Mouse (Mus musculus) CD4-positive helper T cell, adult 2 months (primary cell): ENCODE results near the gene Kcnj5.

Experiments
- DNase-seq: peaks from one replicate; pipeline ENCODE4 v3.0.0-alpha.2; 2012; ENCODE audit warnings: low read depth, missing footprints, low spot score

The Kcnj5 gene

DNA sequence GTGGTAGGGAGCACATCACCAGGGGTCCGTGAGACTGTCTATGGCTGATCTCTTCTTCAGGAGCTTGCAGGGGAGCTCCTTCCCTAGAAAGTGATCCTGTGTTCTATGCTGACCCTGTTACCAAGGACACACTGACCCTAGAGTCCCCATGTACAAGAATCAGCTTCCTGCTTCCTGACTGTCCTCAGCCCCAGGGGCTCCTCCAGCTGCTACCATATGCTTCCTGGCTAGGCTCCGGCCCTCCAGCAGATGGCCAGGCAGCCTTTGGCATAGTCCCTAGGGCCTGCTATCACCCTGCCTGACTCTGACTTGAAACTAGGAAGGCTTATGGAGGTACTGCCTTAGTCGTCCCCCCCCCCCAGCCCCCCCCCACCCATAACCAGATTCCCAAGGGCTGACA is 24.0 kb downstream of the Kcnj5 start:
- no peak for DNase-seq

GRCm38 (mm10) chr9:32315999-32316398 is 28.2 kb downstream of the Kcnj5 start:
- DNase-seq = no peak

GRCm38 (mm10) chr9:32314071-32314470 is 30.1 kb downstream of the Kcnj5 start:
- DNase-seq = no peak

DNA sequence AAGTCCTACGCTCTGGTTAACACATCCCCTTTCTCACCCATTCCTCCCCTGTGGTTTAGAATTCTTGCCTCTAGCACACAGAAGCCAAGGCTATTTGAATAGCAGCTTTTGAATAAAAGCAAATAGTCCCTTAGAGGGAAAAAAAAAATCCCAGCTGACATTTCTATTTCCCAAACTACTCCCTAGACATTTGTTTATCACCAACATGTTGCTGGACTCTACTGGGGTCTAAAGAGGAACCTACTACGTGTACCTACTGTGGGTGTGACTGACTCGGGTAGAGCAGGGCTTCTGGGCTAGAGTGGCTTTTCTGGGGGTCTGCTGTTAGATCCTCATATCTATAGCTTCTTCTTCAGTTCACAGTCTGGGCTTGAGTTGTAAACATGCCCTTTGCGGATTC is 31.9 kb downstream of the Kcnj5 start:
- DNase-seq = no peak

GRCm38 (mm10) chr9:32311786-32312185 is 32.4 kb downstream of the Kcnj5 start:
- DNase-seq = no peak

DNA sequence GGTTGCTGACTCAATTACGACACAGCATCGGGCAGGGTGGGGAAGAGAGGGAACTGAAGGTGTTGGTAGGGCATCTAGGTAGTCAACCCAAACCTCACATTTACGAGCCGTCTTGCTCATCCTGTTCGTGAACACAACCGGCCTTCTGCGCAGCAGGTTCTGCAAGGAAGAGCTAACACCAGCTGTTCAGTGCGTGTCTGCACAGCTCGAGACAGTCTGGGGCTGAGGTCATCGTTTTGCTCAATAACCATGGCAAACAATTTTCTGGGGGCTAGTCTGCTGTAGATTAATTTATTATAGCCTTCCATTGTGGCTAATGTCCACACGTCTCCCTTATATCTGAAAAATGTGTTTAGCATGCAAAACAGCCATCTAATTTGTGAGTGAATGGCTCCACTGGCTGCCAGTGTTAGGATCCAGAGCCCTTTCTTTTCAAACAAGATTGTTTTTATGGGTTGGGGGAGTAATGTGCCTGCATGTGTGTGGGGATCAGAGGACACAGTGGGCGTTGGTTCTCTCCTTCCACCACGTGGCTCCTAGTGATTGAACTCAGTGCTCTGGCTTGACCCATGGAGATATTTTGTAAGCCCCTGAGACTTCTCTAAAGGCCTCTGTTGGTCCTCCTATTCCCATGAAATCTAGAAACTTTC is 41.5 kb downstream of the Kcnj5 start:
- DNase-seq = no peak

GRCm38 (mm10) chr9:32295061-32295800 is 48.9 kb downstream of the Kcnj5 start:
- DNase-seq = no peak

GRCm38 (mm10) chr9:32292686-32293085 is 51.5 kb downstream of the Kcnj5 start:
- no peak for DNase-seq

- no peak for DNase-seq
These were observed 52.5 kb downstream of the Kcnj5 start for GRCm38 (mm10) chr9:32291618-32292017.

DNA sequence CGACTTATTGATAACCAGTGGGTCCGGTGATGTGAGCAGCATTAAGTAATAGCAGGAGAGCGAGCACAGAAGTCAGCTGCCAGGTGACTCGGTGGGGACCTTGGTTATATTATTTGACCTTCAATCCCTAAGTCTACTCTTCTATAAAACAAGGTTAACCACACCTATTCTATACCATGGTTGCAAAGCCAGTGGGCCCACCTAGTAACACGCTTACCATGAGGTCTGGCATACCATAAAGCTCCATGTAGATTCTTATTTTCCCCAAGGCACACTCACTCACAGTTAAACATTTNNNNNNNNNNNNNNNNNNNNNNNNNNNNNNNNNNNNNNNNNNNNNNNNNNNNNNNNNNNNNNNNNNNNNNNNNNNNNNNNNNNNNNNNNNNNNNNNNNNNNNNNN is 60.6 kb downstream of the Kcnj5 start:
- no peak for DNase-seq

DNA sequence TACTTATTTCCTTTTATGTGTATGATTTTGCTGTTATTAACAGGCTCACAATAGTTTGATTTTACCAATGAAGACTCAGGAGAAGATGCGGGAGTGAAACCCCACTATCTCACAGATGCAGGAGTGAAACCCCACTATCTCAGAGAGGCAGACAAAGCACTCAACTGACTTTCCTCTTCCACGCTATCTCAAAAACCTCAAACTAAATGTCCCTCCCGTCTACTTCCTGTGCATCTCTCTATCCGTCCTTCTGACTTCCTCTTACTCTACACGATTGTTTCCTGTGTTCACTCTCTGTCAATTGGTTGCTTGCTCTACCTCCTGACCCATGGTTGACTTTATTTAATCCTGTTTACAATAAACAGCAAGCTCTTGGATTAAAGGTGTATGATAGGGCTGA is 63.7 kb downstream of the Kcnj5 start:
- no peak for DNase-seq

DNA sequence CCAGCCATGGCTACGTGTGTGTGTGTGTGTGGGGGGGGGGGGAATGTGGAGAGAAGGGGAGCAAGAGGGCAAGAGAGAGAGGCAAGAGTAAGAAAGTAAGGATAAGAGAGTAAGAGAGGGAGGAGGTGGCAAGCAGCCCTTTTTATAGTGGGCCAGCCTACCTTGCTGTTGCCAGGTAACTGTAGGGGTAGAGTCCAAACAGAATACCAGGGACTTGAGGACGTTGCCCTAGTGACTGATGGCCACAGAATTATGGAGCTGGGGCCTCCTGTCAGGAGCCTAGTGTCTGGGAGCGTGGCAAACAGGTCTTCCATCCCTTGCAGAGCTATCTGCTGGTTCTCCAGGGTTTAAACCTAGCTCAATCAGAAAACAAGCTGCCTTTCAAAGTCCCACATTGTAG is 64.4 kb downstream of the Kcnj5 start:
- DNase-seq = no peak

DNA sequence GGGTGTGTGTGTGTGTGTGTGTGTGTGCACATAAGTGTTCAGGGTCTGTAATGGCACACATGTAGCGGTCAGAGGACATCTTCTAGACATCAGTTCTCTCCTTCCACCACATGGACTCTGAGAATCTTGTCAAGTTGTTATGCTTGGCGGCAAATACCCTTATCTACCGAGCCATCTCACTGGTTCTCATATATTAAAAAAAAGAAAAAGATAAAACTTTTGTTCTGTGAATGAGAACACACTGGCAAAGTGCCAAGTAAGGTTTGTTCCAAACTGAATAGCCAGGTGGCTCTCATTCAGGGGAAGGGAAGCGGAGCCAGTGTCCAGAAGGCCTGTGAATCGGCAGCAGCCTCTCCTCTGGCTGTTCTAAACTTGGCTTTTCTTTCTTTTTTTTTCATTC is 66.1 kb downstream of the Kcnj5 start:
- DNase-seq = no peak

DNA sequence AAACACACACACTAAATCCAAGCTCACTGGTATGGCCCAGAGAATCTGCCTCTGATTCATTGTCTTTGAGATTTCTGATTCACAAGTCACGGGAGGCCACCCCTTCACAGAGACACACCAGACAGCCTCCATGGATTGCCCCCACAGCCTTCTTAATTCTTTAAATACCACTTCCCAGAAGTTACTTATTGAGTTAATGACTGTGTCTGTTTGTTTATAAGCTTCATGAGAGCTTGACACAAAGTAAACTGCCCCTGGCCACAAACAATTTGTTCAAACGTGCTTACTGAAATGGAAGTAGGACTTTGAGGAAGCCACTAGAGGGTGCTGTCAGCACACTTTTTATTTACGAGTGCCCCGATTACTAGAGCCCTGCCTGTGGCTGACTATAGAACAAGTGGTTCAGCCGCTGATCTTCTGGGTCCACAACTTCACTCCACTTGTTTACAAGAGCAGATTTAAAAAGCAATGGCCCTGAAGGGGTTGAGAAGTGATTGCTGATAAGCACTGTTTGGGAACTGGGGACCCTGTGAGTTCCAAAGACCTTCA is 72.2 kb downstream of the Kcnj5 start:
- DNase-seq = peak; percentile 57
